Mouse (Mus musculus): Measurements from ENCODE around the gene Gnb1l.
"Not testable (repeated sequence)": the region's sequence is repeated elsewhere in the genome, so short reads cannot be mapped to it uniquely, and the experiment has no call there.

- TF ChIP-seq MAX (IDR thresholded peaks at IDR 0.05; ENCODE audit: low read depth); POLR2A (IDR thresholded peaks at IDR 0.05; ENCODE audit: insufficient read length, low read depth); MYOG (IDR thresholded peaks at IDR 0.05; ENCODE audit: control insufficient read depth in 1 of 3, insufficient read depth in 1 of 3, insufficient read length in 2 of 3, low read depth in 2 of 3); E2F4 (IDR thresholded peaks at IDR 0.05; ENCODE audit: insufficient read depth); MYOD1 (IDR thresholded peaks at IDR 0.05; ENCODE audit: control insufficient read depth in 1 of 3, insufficient read length in 2 of 3, low read depth in 2 of 3); USF1 (IDR thresholded peaks at IDR 0.05; ENCODE audit: low read depth); POLR2AphosphoS2 (IDR thresholded peaks at IDR 0.05; ENCODE audit: insufficient read length, low read depth); CEBPB (IDR thresholded peaks at IDR 0.05; ENCODE audit: insufficient read depth, poor library complexity, severe bottlenecking): not testable (repeated sequence)
These were observed 34.5 kb downstream of the Gnb1l start for GRCm38 (mm10) chr16:18533061-18533460.
